Mouse (Mus musculus) layer of hippocampus, adult 9-11 months (tissue): ENCODE measurements around the gene Fads2.

Source experiments
- DNase-seq: peaks from one replicate; pipeline ENCODE4 v3.0.0; 2022

Gene Fads2

GRCm38 (mm10) chr19:10059911-10060567 lies 41.5 kb downstream of the Fads2 start:
- peak; percentile 60 for DNase-seq

GRCm38 (mm10) chr19:10058876-10059427 lies 42.6 kb downstream of the Fads2 start:
- DNase-seq = no peak

GRCm38 (mm10) chr19:10058352-10058825 lies 43.2 kb downstream of the Fads2 start:
- DNase-seq = no peak

GRCm38 (mm10) chr19:10057486-10058351 lies 43.8 kb downstream of the Fads2 start:
- DNase-seq = no peak

GRCm38 (mm10) chr19:10056686-10057085 lies 44.9 kb downstream of the Fads2 start:
- DNase-seq = no peak

GRCm38 (mm10) chr19:10055783-10056660 lies 45.5 kb downstream of the Fads2 start:
- no peak for DNase-seq

GRCm38 (mm10) chr19:10055261-10055660 lies 46.3 kb downstream of the Fads2 start:
- no peak for DNase-seq

GRCm38 (mm10) chr19:10054361-10055075 lies 47.0 kb downstream of the Fads2 start:
- DNase-seq = no peak

- DNase-seq = no peak
Measured at GRCm38 (mm10) chr19:10053692-10054260, 47.8 kb downstream of the Fads2 start.

- DNase-seq = no peak
Measured at GRCm38 (mm10) chr19:10052698-10053097, 48.8 kb downstream of the Fads2 start.

- no peak for DNase-seq
Measured at GRCm38 (mm10) chr19:10050438-10050837, 51.1 kb downstream of the Fads2 start.

- no peak for DNase-seq
Measured at GRCm38 (mm10) chr19:10049533-10049932, 52.0 kb downstream of the Fads2 start.

GRCm38 (mm10) chr19:10046983-10047382 lies 54.6 kb downstream of the Fads2 start:
- DNase-seq = no peak

- DNase-seq = no peak
Measured at GRCm38 (mm10) chr19:10046346-10046745, 55.2 kb downstream of the Fads2 start.

- no peak for DNase-seq
Measured at GRCm38 (mm10) chr19:10045707-10046106, 55.8 kb downstream of the Fads2 start.

GRCm38 (mm10) chr19:10043643-10044042 lies 57.9 kb downstream of the Fads2 start:
- no peak for DNase-seq

- no peak for DNase-seq
Measured at GRCm38 (mm10) chr19:10042816-10043215, 58.7 kb downstream of the Fads2 start.

GRCm38 (mm10) chr19:10042232-10042631 lies 59.3 kb downstream of the Fads2 start:
- DNase-seq = no peak

GRCm38 (mm10) chr19:10041388-10042148 lies 60.0 kb downstream of the Fads2 start, which contains the start of gene Fads3:
TSS of gene Fads3 (plus strand) at chr19:10041569.
- DNase-seq = peak; percentile 69

GRCm38 (mm10) chr19:10040866-10041387 lies 60.6 kb downstream of the Fads2 start:
- DNase-seq = no peak
